Mouse (Mus musculus) CH12.LX (cell line): Measurements from ENCODE around the gene Sdccag8. TPM values are rescaled to one million over a fixed set of nuclear protein-coding genes. Genes with fewer than 3 reads are reported as not detected.

Experiments used
- DNase-seq: peaks from one replicate; pipeline ENCODE4 v3.0.0-alpha.2; 2013; ENCODE audit errors: extremely low read depth
- H3K27ac ChIP-seq: 2 replicates; pipeline ENCODE4 v1.5.1; 2012; ENCODE audit warnings: low read depth, mild to moderate bottlenecking, control low read depth, moderate library complexity; ENCODE audit not compliant: insufficient read depth
- H3K27me3 ChIP-seq: replicated peaks from 2 replicates; pipeline ENCODE3; 2012; ENCODE audit warnings: inconsistent platforms
- H3K36me3 ChIP-seq, 2 experiments: replicated peaks in 1 of 2; 2 replicates each; pipeline versions ENCODE3 to v1.6.1; 2012; ENCODE audit warnings: inconsistent platforms in 1 of 2, low read length in 1 of 2, mild to moderate bottlenecking in 1 of 2, mixed read lengths in 1 of 2, moderate library complexity in 1 of 2; ENCODE audit not compliant: control insufficient read depth in 1 of 2, insufficient read depth in 1 of 2
- H3K4me1 ChIP-seq, 2 experiments: 2 replicates each; pipeline ENCODE4 v1.6.1; 2012; ENCODE audit warnings: inconsistent platforms in 1 of 2, moderate library complexity in 1 of 2; ENCODE audit not compliant: insufficient read depth in 2 of 2, control insufficient read depth in 1 of 2
- H3K4me2 ChIP-seq: 2 replicates; pipeline ENCODE4 v1.6.1; 2012; ENCODE audit warnings: low read depth, mild to moderate bottlenecking, control low read depth; ENCODE audit not compliant: poor library complexity, insufficient read depth, severe bottlenecking
- H3K4me3 ChIP-seq, 3 experiments: fragments of 150-350 bp in 1 of 3; sonication (generic) in 1 of 3; replicated peaks in 1 of 3; 2 replicates each; pipeline versions ENCODE3 to v1.5.1; 2011 to 2012; ENCODE audit warnings: low read depth in 2 of 3, low read length in 2 of 3, mild to moderate bottlenecking in 2 of 3, moderate library complexity in 2 of 3, control low read depth in 1 of 3, improper control_type of control experiment in 1 of 3, inconsistent platforms in 1 of 3, mixed read lengths in 1 of 3; ENCODE audit not compliant: poor library complexity in 1 of 3
- H3K79me2 ChIP-seq: replicated peaks from 2 replicates; pipeline ENCODE4 v1.6.1; 2012; ENCODE audit warnings: mild to moderate bottlenecking, moderate library complexity; ENCODE audit not compliant: control insufficient read depth, poor library complexity, insufficient read depth, severe bottlenecking; ENCODE audit errors: extremely low read depth
- H3K9ac ChIP-seq: 2 replicates; pipeline ENCODE4 v1.6.1; 2012; ENCODE audit warnings: low read depth, mild to moderate bottlenecking, control low read depth, moderate library complexity; ENCODE audit not compliant: insufficient read depth
- H3K9me3 ChIP-seq: replicated peaks from 2 replicates; pipeline ENCODE3; 2012; ENCODE audit warnings: low read length, inconsistent platforms, mixed read lengths
- CHD1 ChIP-seq: IDR thresholded peaks from 2 replicates; pipeline ENCODE4 v1.6.1; 2012; ENCODE audit warnings: low read depth, low read length, improper control_type of control experiment, inconsistent platforms
- E2F4 ChIP-seq: IDR thresholded peaks from 2 replicates; pipeline ENCODE4 v1.6.1; 2011; ENCODE audit warnings: low read depth, low read length, improper control_type of control experiment; ENCODE audit not compliant: insufficient replicate concordance
- ETS1 ChIP-seq: conservative IDR thresholded peaks from 2 replicates; pipeline ENCODE4 v1.6.1; 2012; ENCODE audit warnings: low read depth, mild to moderate bottlenecking, inconsistent platforms, low read length, improper control_type of control experiment, moderate library complexity
- HCFC1 ChIP-seq: IDR thresholded peaks from 2 replicates; pipeline ENCODE4 v1.6.1; 2012; ENCODE audit warnings: low read depth, mild to moderate bottlenecking, inconsistent platforms, low read length, improper control_type of control experiment
- JUND ChIP-seq: conservative IDR thresholded peaks from 2 replicates; pipeline ENCODE4 v1.6.1; 2011; ENCODE audit warnings: low read depth, low read length, improper control_type of control experiment
- MAZ ChIP-seq: IDR thresholded peaks from 2 replicates; pipeline ENCODE4 v1.6.1; 2012; ENCODE audit warnings: low read depth, mild to moderate bottlenecking, inconsistent platforms, low read length, improper control_type of control experiment, moderate library complexity
- MEF2A ChIP-seq: IDR thresholded peaks from 2 replicates; pipeline ENCODE4 v1.6.1; 2014; ENCODE audit warnings: low read depth, mild to moderate bottlenecking, inconsistent platforms, low read length, improper control_type of control experiment, borderline replicate concordance
- MXI1 ChIP-seq: IDR thresholded peaks from 2 replicates; pipeline ENCODE4 v1.6.1; 2011; ENCODE audit warnings: mild to moderate bottlenecking, low read depth, low read length, improper control_type of control experiment
- SIN3A ChIP-seq: IDR thresholded peaks from 2 replicates; pipeline ENCODE4 v1.6.1; 2012; ENCODE audit warnings: low read length, improper control_type of control experiment, inconsistent platforms
- TBP ChIP-seq: conservative IDR thresholded peaks from 2 replicates; pipeline ENCODE4 v1.6.1; 2011; ENCODE audit warnings: low read depth, low read length, improper control_type of control experiment
- USF1 ChIP-seq: IDR thresholded peaks from 2 replicates; pipeline ENCODE4 v1.6.1; 2014; ENCODE audit warnings: low read depth, mild to moderate bottlenecking, inconsistent platforms, low read length, improper control_type of control experiment
- ZKSCAN1 ChIP-seq: IDR thresholded peaks from 2 replicates; pipeline ENCODE4 v1.6.1; 2012; ENCODE audit warnings: low read depth, inconsistent platforms, low read length, improper control_type of control experiment, borderline replicate concordance
- ZMIZ1 ChIP-seq: IDR thresholded peaks from 2 replicates; pipeline ENCODE4 v1.6.1; 2012; ENCODE audit warnings: low read depth, mild to moderate bottlenecking, inconsistent platforms, low read length, improper control_type of control experiment
- dilution Hi-C: fragments of 300-500 bp; cut with MboI; formaldehyde crosslinking; loops from 2 replicates; pipeline ENCODE4 v1.14.3; 2020; ENCODE audit warnings: low sequenced_read_pairs; ENCODE audit not compliant: extremely low pct_unique_long_range_greater_than_20kb, extremely low pct_ligation_motif_present
- in situ Hi-C: fragments of 300-500 bp; cut with MboI; formaldehyde crosslinking; loops from 3 replicates; pipeline ENCODE4 v1.14.3; 2019; ENCODE audit warnings: low sequenced_read_pairs, low pct_ligation_motif_present, low pct_unique_long_range_greater_than_20kb, mixed read lengths
- polyA plus RNA-seq: library from polyadenylated mRNA; unstranded; fragments of >175 nt; gene quantifications from 2 replicates; pipeline ENCODE4 v1.2.1, GENCODE M21; 2012; ENCODE audit warnings: low read depth; ENCODE audit not compliant: insufficient read length
- total RNA-seq, 2 experiments: library from RNA; depleted of rRNA; stranded (reverse); fragments of 300-350 nt in 1 of 2; fragments of >200 nt in 1 of 2; gene quantifications; 2 replicates each; pipeline ENCODE4 v1.2.3; 2012 to 2014

Gene Sdccag8
- total and polyA plus RNA-seq, 3 experiments, result 10.7 to 18.7 (median 10.9) TPM

DNA sequence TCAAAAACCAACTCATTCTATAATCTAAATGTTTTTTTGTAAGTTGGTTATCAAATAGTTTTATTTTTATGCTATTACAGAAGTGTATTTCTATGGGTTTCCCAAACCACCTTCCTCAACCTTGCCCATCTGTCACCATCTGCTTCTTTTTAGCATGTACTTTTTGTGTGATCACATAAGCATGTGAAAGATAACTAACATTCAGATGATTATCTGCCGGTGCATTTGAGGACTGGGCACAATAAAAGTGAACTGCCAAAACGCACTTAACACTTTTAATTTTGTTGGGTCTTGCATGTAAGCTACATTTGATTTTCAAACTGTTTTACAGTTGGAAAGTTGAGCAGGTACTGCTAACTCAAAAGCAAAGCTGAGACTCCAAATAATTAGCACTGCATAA is 240.4 kb downstream of the Sdccag8 start:
- no peaks in the 10 kb centered on the region for H3K36me3 ChIP-seq
- dilution Hi-C loops (no loop called here), in situ Hi-C loops (no loop called here)
- TF ChIP-seq ETS1 (no peak), HCFC1 (no peak), JUND (no peak), MAZ (no peak), MXI1 (no peak)
- TF ChIP-seq, all 38 proteins: peak for 0
- H3K4me2 ChIP-seq, result no peak overlapping the region
- no peaks in the 10 kb centered on the region for H3K79me2 ChIP-seq
- no peak overlapping the region for H3K4me3 ChIP-seq
- H3K9ac ChIP-seq, result no peak overlapping the region
- DNase-seq, result no peak
- no peaks in the 10 kb centered on the region for H3K4me1 ChIP-seq
- H3K27ac ChIP-seq, result no peak overlapping the region
- no peaks in the 10 kb centered on the region for H3K27me3 ChIP-seq
- H3K9me3 ChIP-seq, result no peaks in the 10 kb centered on the region

DNA sequence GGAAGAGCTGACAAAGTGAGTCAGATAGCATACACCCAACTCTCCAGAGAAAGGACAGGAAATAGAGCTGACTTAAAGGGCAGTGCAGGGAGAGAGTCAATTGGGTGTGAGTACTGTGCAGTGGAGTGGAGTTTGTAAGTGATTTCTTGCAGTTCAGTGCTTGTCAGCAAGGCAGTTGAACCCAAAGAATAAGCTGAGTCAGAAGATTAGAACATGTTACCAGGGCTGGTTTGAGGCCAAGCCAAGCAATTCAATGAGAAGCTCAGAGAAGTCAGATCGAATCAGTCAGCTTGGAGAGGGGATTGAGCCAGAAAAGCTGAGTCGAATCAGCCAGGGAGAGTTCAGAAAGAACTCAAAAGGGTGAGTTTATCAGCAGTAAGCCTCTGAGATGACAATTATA is 247.3 kb downstream of the Sdccag8 start:
- no peak for DNase-seq
- no peaks in the 10 kb centered on the region for H3K27me3 ChIP-seq
- in situ Hi-C loops, result no loop called here
- H3K36me3 ChIP-seq, result no peaks in the 10 kb centered on the region
- no peak overlapping the region for H3K4me3 ChIP-seq
- no peaks in the 10 kb centered on the region for H3K79me2 ChIP-seq
- dilution Hi-C loops, result no loop called here
- no peak overlapping the region for H3K4me2 ChIP-seq
- H3K27ac ChIP-seq, result no peak overlapping the region
- H3K4me1 ChIP-seq, result peaks cover 0 to 17% of the 10 kb centered on the region in 2 experiments; a peak in 2 of 4 replicates
- TF ChIP-seq USF1 (no peak), TBP (no peak), MEF2A (no peak), MXI1 (no peak), ZKSCAN1 (no peak), SIN3A (no peak), CHD1 (no peak), E2F4 (no peak)
- TF ChIP-seq, all 38 proteins: peak for 0
- Histone ChIP-seq H3K9ac (no peak overlapping the region), H3K9me3 (no peaks in the 10 kb centered on the region)

DNA sequence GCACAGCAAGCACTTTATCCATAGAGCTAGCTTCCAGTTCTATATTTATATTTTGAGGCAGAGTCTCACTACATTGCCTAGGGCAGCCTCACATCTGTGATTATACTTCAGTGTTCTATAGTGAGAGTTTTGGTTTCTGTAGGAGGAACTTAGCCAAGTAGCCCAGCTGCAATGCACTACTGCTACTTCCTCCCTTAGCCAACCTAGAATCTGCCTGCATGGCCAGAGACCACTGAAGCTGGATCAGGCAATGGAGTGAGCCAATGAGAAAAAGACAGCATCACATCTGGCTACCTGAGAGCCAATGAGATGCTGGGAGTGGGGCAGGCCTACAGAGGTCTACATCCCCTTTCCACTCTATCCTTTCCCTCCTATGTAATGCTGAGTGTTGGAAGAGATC is 251.3 kb downstream of the Sdccag8 start:
- dilution Hi-C loops, result no loop called here
- TF ChIP-seq JUND, result no peak
- TF ChIP-seq ZMIZ1, result no peak
- no peak overlapping the region for H3K27ac ChIP-seq

More for the DNA sequence above, 251.3 kb downstream of the Sdccag8 start:
- H3K4me1 ChIP-seq, result peaks cover 0 to 17% of the 10 kb centered on the region in 2 experiments; a peak in 2 of 4 replicates
- H3K4me2 ChIP-seq, result no peak overlapping the region
- H3K4me3 ChIP-seq, result no peak overlapping the region
- H3K36me3 ChIP-seq, result no peaks in the 10 kb centered on the region
- no peaks in the 10 kb centered on the region for H3K79me2 ChIP-seq
- H3K27me3 ChIP-seq, result no peaks in the 10 kb centered on the region
- peak; percentile 54 for DNase-seq
- H3K9me3 ChIP-seq, result no peaks in the 10 kb centered on the region
- in situ Hi-C loops, result no loop called here
- H3K9ac ChIP-seq, result no peak overlapping the region
